Mouse (Mus musculus): Measurements from ENCODE around the gene Plekhm3. TPM values are rescaled to one million over a fixed set of nuclear protein-coding genes. Genes with fewer than 3 reads are reported as not detected.

The Plekhm3 gene
- polyA plus RNA-seq, 1 experiment, result 10.5 TPM

- Histone ChIP-seq H3K4me1 (ENCODE audit: control insufficient read depth, insufficient read depth, low read length) (no peaks in the 10 kb centered on the region; the same call in 1 of the 2 replicates), H3K4me3 (replicated peaks; ENCODE audit: extremely low read depth, low read depth, low read length) (no peak overlapping the region)
- TF ChIP-seq CTCF (IDR thresholded peaks at IDR 0.05; ENCODE audit: insufficient read depth, low read length) (no peak), POLR2A (IDR thresholded peaks at IDR 0.05; ENCODE audit: borderline replicate concordance, extremely low read depth, low read depth, low read length) (no peak)
- no peak for DNase-seq
- WGBS, result 38% methylated on average over 1 of the region's 1 CpGs
Measured at GRCm38 (mm10) chr1:64848996-64849395, 107.6 kb downstream of the Plekhm3 start.

- Histone ChIP-seq H3K4me3 (replicated peaks; ENCODE audit: extremely low read depth, low read depth, low read length) (no peak overlapping the region), H3K4me1 (ENCODE audit: control insufficient read depth, insufficient read depth, low read length) (no peaks in the 10 kb centered on the region; the same call in 1 of the 2 replicates)
- WGBS, result 79% methylated on average over 7 of the region's 7 CpGs
- no peak for DNase-seq
- no peak for TF ChIP-seq CTCF (IDR thresholded peaks at IDR 0.05; ENCODE audit: insufficient read depth, low read length)
- TF ChIP-seq POLR2A (IDR thresholded peaks at IDR 0.05; ENCODE audit: borderline replicate concordance, extremely low read depth, low read depth, low read length), result no peak
Measured at GRCm38 (mm10) chr1:64848081-64848480, 108.5 kb downstream of the Plekhm3 start.

DNA sequence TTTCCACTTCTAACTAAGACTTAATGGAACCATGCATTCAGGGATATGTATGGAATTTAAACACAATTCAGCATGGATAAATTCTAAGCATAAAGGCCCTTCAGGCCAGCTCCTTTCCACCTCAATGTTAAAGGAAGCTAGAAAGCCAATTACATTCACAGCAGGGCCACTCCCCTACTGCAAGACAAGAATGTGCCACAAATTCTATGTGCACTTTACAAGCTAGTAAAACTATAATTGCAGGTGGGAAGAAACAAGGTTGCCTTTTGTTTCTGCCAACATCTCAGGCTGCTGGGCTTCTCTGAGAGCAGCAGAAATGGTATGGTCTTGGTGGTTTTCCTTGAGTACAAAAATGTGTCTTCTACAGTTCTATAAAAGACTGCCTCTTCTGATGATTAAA lies 109.1 kb downstream of the Plekhm3 start:
- Histone ChIP-seq H3K4me3 (replicated peaks; ENCODE audit: extremely low read depth, low read depth, low read length) (no peak overlapping the region), H3K4me1 (ENCODE audit: control insufficient read depth, insufficient read depth, low read length) (no peaks in the 10 kb centered on the region; the same call in 1 of the 2 replicates)
- DNase-seq, result no peak
- TF ChIP-seq CTCF (IDR thresholded peaks at IDR 0.05; ENCODE audit: insufficient read depth, low read length) (no peak), POLR2A (IDR thresholded peaks at IDR 0.05; ENCODE audit: borderline replicate concordance, extremely low read depth, low read depth, low read length) (no peak)

DNA sequence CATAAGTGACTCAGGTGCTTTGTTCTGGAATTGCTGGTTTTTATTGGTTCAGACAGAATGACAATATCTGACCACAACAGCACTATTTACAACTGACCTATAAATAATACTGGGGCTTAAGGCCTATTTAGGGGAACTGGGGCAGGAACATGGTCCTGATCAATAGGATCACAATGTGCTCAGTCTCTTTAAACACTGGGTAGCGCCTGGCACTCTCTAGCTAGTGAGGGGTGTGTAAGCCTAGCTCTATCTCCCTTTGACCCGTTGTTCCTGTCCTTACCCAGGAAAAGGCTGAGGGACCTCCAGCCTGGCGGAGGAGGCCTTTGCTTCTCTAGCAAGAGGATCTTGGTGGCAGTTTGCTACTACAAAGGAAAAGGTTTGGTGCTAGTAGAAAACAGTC lies 111.6 kb downstream of the Plekhm3 start:
- no peaks in the 10 kb centered on the region for H3K4me1 ChIP-seq (ENCODE audit: control insufficient read depth, insufficient read depth, low read length)
- TF ChIP-seq POLR2A (IDR thresholded peaks at IDR 0.05; ENCODE audit: borderline replicate concordance, extremely low read depth, low read depth, low read length) (no peak), CTCF (IDR thresholded peaks at IDR 0.05; ENCODE audit: insufficient read depth, low read length) (no peak)
- DNase-seq, result no peak
- no peak overlapping the region for H3K4me3 ChIP-seq (replicated peaks; ENCODE audit: extremely low read depth, low read depth, low read length)
- WGBS, result 83% methylated on average over 3 of the region's 3 CpGs

GRCm38 (mm10) chr1:64843900-64844616 lies 112.6 kb downstream of the Plekhm3 start:
- no peak for DNase-seq
- H3K4me1 ChIP-seq (ENCODE audit: control insufficient read depth, insufficient read depth, low read length), result no peaks in the 10 kb centered on the region
- no peak overlapping the region for H3K4me3 ChIP-seq (replicated peaks; ENCODE audit: extremely low read depth, low read depth, low read length)
- TF ChIP-seq CTCF (IDR thresholded peaks at IDR 0.05; ENCODE audit: insufficient read depth, low read length), result no peak
- no peak for TF ChIP-seq POLR2A (IDR thresholded peaks at IDR 0.05; ENCODE audit: borderline replicate concordance, extremely low read depth, low read depth, low read length)
- 64% methylated on average over 3 of the region's 3 CpGs for WGBS

GRCm38 (mm10) chr1:64840930-64841329 lies 115.7 kb downstream of the Plekhm3 start:
- WGBS, result 42% methylated on average over 1 of the region's 1 CpGs
- TF ChIP-seq POLR2A (IDR thresholded peaks at IDR 0.05; ENCODE audit: borderline replicate concordance, extremely low read depth, low read depth, low read length), result no peak
- TF ChIP-seq CTCF (IDR thresholded peaks at IDR 0.05; ENCODE audit: insufficient read depth, low read length), result no peak
- H3K4me1 ChIP-seq (ENCODE audit: control insufficient read depth, insufficient read depth, low read length), result peaks cover 1% of the 10 kb centered on the region; the same call in 1 of the 2 replicates
- H3K4me3 ChIP-seq (replicated peaks; ENCODE audit: extremely low read depth, low read depth, low read length), result no peak overlapping the region
- no peak for DNase-seq

DNA sequence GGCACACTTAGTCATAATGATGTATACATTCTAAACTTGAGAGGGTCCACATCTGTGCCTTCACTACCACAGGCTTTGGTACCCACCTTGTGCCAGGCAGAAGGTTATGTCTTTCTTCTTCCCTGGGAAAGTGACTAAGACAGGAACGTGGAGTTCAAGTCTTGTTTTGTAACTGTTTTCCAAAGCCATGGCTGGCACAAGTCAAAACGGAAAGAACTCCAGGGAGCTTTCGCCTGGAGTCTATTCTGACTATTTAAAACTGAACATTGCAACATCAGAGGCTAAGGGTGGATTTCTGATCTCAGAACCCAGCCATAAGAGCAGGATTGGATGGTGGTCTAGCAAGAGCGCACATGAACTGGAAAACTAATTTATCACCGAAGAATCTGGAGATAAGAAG lies 120.0 kb downstream of the Plekhm3 start:
- H3K4me1 ChIP-seq (ENCODE audit: control insufficient read depth, insufficient read depth, low read length), result peaks cover 5% of the 10 kb centered on the region; the same call in 1 of the 2 replicates
- no peak for DNase-seq

DNA sequence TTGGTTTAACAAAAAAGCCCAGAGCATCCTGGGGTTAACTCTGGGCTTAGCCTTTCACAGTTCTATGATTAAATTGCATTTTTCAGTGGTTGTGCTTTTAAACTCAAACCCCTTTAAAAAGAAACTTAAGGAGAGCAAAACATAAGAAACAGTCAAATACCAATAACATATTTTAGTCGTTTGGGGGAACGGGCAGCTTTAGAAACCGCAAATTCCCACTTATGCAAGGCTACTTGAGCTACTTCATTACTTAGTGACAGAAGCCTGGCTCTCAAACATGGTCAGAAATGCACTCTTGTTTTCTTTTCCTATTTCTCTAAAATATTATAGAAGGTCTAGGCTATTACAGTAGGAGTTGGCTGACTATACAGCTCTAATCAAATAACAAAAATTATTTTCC lies 120.5 kb downstream of the Plekhm3 start:
- DNase-seq, result no peak
- TF ChIP-seq CTCF (IDR thresholded peaks at IDR 0.05; ENCODE audit: insufficient read depth, low read length) (no peak), POLR2A (IDR thresholded peaks at IDR 0.05; ENCODE audit: borderline replicate concordance, extremely low read depth, low read depth, low read length) (no peak)
- 56% methylated on average over 3 of the region's 3 CpGs for WGBS
- H3K4me1 ChIP-seq (ENCODE audit: control insufficient read depth, insufficient read depth, low read length), result peaks cover 5% of the 10 kb centered on the region; the same call in 1 of the 2 replicates
- no peak overlapping the region for H3K4me3 ChIP-seq (replicated peaks; ENCODE audit: extremely low read depth, low read depth, low read length)

More for the DNA sequence above, 120.0 kb downstream of the Plekhm3 start:
- WGBS, result 69% methylated on average over 5 of the region's 5 CpGs
- no peak for TF ChIP-seq CTCF (IDR thresholded peaks at IDR 0.05; ENCODE audit: insufficient read depth, low read length)
- no peak overlapping the region for H3K4me3 ChIP-seq (replicated peaks; ENCODE audit: extremely low read depth, low read depth, low read length)

- 63% methylated on average over 2 of the region's 2 CpGs for WGBS
- TF ChIP-seq POLR2A (IDR thresholded peaks at IDR 0.05; ENCODE audit: borderline replicate concordance, extremely low read depth, low read depth, low read length), result no peak
- TF ChIP-seq CTCF (IDR thresholded peaks at IDR 0.05; ENCODE audit: insufficient read depth, low read length), result no peak
- peaks cover 5% of the 10 kb centered on the region; the same call in 1 of the 2 replicates for H3K4me1 ChIP-seq (ENCODE audit: control insufficient read depth, insufficient read depth, low read length)
- no peak overlapping the region for H3K4me3 ChIP-seq (replicated peaks; ENCODE audit: extremely low read depth, low read depth, low read length)
- DNase-seq, result no peak
Measured at GRCm38 (mm10) chr1:64831552-64831951, 125.1 kb downstream of the Plekhm3 start.

GRCm38 (mm10) chr1:64827434-64827833 lies 129.2 kb downstream of the Plekhm3 start:
- Histone ChIP-seq H3K4me3 (replicated peaks; ENCODE audit: extremely low read depth, low read depth, low read length) (no peak overlapping the region), H3K4me1 (ENCODE audit: control insufficient read depth, insufficient read depth, low read length) (no peaks in the 10 kb centered on the region)
- no peak for DNase-seq
- 89% methylated on average over 5 of the region's 5 CpGs for WGBS
- TF ChIP-seq POLR2A (IDR thresholded peaks at IDR 0.05; ENCODE audit: borderline replicate concordance, extremely low read depth, low read depth, low read length) (no peak), CTCF (IDR thresholded peaks at IDR 0.05; ENCODE audit: insufficient read depth, low read length) (no peak)

All from lung, adult 2 months (tissue).